Mouse (Mus musculus): ENCODE measurements at regions not wholly inside any gene's neighbourhood (a gene's known extent, or its start where the extent isn't known, plus 50 kb on each side); places are given as distances from the start of the nearest gene placed in this dataset.

DNA sequence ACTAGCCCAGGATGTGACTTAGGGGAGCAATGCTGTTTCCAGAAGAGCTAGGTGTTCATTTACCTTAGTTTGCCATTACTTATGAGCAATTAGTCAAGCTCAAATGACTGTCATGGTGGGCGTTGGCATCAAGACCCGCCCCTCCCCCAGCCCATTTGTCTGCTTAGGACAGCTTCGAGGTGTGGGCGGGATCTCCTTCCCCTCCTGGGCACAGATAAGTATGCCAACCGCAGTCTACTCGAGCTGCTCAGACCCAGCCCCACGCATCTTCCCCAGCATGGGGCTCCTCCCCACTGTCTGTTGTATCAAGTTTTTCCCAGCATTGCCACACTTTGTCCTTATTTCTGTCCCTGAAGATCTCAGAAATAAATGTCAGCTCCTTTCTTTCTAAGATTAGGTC, 179.6 kb downstream of the Sp3 start:
- ATAC-seq (ENCODE audit: borderline replicate concordance, extremely low read depth, low FRiP score, low TSS enrichment), result no peak

DNA sequence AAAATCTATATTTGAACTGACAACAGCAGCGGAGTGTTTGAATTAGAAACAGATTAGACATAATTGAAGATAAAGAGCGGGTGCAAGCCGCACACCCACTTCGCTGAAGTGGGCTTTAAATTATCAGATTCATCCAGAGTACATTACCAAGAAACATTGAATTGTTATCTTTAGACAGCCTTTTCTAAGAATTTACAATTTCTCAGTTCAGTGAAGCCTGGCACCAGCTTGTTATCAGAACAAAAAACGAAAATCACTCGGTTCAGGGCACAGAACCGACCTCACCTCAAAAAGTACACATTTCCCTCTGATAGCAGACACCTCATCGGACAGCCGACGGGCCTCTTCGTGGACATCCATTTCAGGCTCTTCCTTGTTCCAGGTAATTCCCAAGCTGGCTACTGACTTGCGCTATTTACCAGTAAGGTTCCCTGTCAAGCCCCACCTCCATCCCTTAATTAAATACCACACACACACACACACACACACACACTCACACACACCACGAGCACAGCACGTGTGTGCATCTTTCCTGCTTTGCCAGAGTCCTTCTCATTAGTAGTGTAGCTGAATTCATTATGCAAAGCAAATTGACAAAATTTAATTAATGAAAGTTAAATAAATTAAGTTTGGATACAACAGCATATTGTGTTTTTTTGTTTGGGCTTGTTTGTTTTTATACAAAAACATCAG, 166.8 kb downstream of the Sp3 start:
- Histone ChIP-seq H3K4me3 (no peak overlapping the region), H3K4me2 (no peak overlapping the region), H3K27ac (no peak overlapping the region), H3K9me3 (no peaks in the 10 kb centered on the region), H3K36me3 (no peaks in the 10 kb centered on the region), H3K27me3 (peaks cover 14% of the 10 kb centered on the region; the same call in 1 of the 2 replicates), H3K4me1 (no peaks in the 10 kb centered on the region), H3K9ac (no peak overlapping the region)
- WGBS, result 40% methylated on average over 14 of the region's 14 CpGs
- no peak for ATAC-seq (ENCODE audit: borderline replicate concordance, extremely low read depth, low FRiP score, low TSS enrichment)

More for the DNA sequence above, 179.6 kb downstream of the Sp3 start:
- Histone ChIP-seq H3K9ac (no peak overlapping the region), H3K27me3 (no peaks in the 10 kb centered on the region), H3K9me3 (no peaks in the 10 kb centered on the region), H3K36me3 (no peaks in the 10 kb centered on the region), H3K4me2 (no peak overlapping the region), H3K4me3 (no peak overlapping the region), H3K4me1 (no peaks in the 10 kb centered on the region), H3K27ac (no peak overlapping the region)
- 58% methylated on average over 7 of the region's 7 CpGs for WGBS

DNA sequence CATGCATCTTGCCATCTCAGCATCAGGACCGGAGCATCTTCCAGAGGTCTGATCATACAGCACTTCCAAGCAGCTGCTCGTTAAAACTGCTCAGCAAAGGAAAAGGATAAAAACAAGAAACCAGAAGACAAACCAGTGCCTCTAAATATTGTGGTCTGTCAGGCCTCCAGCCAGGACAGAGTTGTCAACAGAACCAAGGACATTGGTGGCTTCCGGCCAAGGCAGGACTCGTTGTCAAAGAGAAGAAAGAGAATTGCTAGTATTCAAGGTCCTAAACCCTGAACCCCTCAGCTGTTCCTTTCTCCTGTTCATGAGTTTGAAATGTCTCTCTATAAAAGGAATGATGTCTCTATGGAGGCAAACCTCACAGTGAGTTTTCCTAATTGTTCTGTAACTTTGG, 155.0 kb downstream of the Sp3 start:
- 66% methylated on average over 4 of the region's 4 CpGs for WGBS
- Histone ChIP-seq H3K4me1 (no peaks in the 10 kb centered on the region), H3K9ac (no peak overlapping the region), H3K4me2 (no peak overlapping the region), H3K27ac (no peak overlapping the region), H3K36me3 (no peaks in the 10 kb centered on the region), H3K9me3 (no peaks in the 10 kb centered on the region), H3K4me3 (no peak overlapping the region), H3K27me3 (no peaks in the 10 kb centered on the region)
- no peak for ATAC-seq (ENCODE audit: borderline replicate concordance, extremely low read depth, low FRiP score, low TSS enrichment)

DNA sequence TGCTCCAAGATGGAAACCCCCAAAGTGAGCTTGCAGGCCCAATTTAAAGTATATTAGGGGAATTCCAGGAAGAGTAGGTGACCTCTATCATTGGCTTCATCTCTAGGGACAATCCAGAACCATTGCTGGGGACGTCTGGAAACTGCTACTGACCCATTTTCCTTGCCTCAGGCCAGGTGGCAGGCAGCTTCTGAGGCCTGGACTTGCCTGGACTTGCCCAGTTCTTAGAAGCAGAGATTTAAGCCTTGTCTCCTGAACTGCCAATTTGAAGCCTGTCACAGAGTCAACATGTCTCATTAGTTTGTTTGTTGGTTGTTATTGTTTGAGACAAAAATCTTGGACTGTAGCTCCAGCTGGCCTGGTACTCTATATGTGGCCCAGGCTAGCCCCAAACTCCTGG, 151.1 kb downstream of the Sp3 start:
- no peak for ATAC-seq (ENCODE audit: borderline replicate concordance, extremely low read depth, low FRiP score, low TSS enrichment)
- H3K4me1 ChIP-seq, result no peaks in the 10 kb centered on the region
- H3K9ac ChIP-seq, result no peak overlapping the region
- H3K4me3 ChIP-seq, result no peak overlapping the region
- no peak overlapping the region for H3K27ac ChIP-seq
- H3K4me2 ChIP-seq, result no peak overlapping the region
- no peaks in the 10 kb centered on the region for H3K9me3 ChIP-seq
- H3K36me3 ChIP-seq, result no peaks in the 10 kb centered on the region
- WGBS, result 19% methylated on average over 1 of the region's 1 CpGs
- no peaks in the 10 kb centered on the region for H3K27me3 ChIP-seq

DNA sequence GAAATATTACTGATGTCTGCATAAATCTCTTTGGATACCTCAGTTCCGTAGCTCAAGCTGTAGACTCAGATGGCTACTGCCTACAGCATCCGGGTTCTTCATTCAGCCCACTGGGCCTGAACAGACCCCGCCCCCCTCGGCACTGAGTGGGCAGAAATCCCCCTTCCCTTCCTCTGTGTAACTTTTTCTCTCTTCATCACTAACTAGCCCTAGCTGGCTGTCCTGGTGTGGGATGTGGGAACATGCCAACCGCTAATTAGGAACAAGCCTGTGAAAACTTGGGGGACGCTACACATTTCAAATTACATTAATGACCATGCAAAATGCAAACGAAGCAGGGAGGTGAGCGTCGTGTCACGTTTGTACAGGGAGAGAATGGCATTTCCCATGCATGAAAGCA, 147.5 kb downstream of the Sp3 start:
- no peaks in the 10 kb centered on the region for H3K9me3 ChIP-seq
- H3K27me3 ChIP-seq, result no peaks in the 10 kb centered on the region
- H3K4me1 ChIP-seq, result no peaks in the 10 kb centered on the region
- no peak overlapping the region for H3K27ac ChIP-seq
- H3K4me3 ChIP-seq, result no peak overlapping the region
- WGBS, result 88% methylated on average over 10 of the region's 10 CpGs
- H3K4me2 ChIP-seq, result no peak overlapping the region
- ATAC-seq (ENCODE audit: borderline replicate concordance, extremely low read depth, low FRiP score, low TSS enrichment), result no peak
- no peaks in the 10 kb centered on the region for H3K36me3 ChIP-seq
- H3K9ac ChIP-seq, result no peak overlapping the region

DNA sequence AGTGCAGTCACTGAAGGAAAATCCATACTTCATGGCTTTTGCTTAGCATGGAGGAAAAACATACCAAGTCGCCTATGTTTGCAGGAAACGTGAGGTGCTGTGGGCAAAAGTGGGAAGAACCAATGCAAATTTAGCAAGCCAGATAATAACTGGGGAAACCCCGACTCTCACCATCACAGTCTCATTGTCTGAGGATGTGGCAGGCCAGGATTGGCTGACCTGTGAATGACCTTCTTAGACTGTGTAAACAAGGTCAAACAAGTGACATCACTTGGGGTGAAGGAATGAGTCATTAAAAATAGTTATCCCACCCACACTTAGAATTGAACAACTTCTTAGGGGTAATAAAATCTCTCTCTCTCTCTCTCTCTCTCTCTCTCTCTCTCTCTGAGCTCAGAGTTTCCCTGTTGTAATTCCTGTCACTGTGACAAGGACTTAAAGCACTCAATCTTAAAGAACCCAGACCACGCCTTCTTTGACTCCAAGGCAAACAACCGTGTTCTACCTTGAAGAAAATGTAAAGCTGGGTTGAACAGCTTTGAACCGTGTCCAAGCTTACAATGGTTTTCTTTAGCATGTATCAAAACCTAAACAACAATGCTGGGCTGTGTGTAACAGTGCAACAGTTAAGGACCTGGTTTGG, 142.0 kb downstream of the Sp3 start:
- Histone ChIP-seq H3K4me2 (no peak overlapping the region), H3K4me3 (no peak overlapping the region), H3K27me3 (no peaks in the 10 kb centered on the region), H3K36me3 (no peaks in the 10 kb centered on the region), H3K9ac (no peak overlapping the region), H3K27ac (no peak overlapping the region), H3K9me3 (no peaks in the 10 kb centered on the region), H3K4me1 (peaks cover 4% of the 10 kb centered on the region; the same call in 1 of the 2 replicates)
- ATAC-seq (ENCODE audit: borderline replicate concordance, extremely low read depth, low FRiP score, low TSS enrichment), result 0 out of 2 replicates have a peak, but pooled peaks have one; percentile 42
- 30% methylated on average over 6 of the region's 6 CpGs for WGBS

DNA sequence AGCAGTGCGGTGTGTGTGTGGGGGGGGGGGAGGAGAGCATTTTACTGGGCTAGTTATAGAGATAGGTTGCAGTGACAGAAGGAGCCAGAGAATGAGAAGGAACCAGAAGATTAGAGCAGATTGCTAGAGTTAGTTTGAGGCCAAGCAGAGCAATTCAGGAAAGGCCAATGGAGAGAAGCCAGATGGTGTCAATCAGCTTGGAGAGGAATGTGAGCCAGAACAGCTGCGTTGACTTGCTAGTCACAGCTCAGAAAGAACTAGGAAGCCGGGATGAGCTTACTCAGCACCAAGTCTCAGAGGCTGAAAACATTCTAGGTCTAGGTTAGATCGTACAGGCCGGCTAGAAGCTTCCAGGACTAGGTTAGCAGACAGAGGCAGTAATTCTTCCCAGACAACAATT, 140.6 kb downstream of the Sp3 start:
- Histone ChIP-seq H3K4me2 (no peak overlapping the region), H3K27ac (no peak overlapping the region), H3K36me3 (no peaks in the 10 kb centered on the region), H3K9ac (no peak overlapping the region), H3K27me3 (no peaks in the 10 kb centered on the region), H3K4me1 (peaks cover 4% of the 10 kb centered on the region; the same call in 1 of the 2 replicates), H3K4me3 (no peak overlapping the region), H3K9me3 (no peaks in the 10 kb centered on the region)
- no peak for ATAC-seq (ENCODE audit: borderline replicate concordance, extremely low read depth, low FRiP score, low TSS enrichment)
- WGBS, result 72% methylated on average over 5 of the region's 5 CpGs

DNA sequence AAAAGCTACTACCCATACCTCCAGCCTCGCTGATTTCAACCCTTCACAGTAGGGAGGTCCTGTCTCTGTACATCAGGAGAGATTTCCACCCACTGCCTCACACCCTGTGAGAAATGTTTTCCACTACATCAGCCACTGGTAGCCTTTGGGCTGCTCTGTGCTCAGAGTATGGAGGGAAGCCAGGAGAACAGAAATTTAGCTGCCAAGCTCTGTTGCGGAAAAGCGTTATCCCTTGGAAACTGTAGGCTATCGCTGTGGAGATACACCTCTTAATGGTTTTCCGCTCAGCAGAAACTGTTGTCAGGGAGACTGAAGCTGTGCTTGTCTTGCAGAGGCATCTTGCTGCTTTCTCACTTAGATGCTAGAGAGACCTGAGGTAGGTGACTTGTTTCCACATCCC, 138.9 kb downstream of the Sp3 start:
- Histone ChIP-seq H3K4me2 (no peak overlapping the region), H3K4me3 (no peak overlapping the region), H3K27ac (no peak overlapping the region), H3K36me3 (no peaks in the 10 kb centered on the region), H3K9me3 (no peaks in the 10 kb centered on the region), H3K9ac (no peak overlapping the region), H3K27me3 (no peaks in the 10 kb centered on the region), H3K4me1 (peaks cover 4% of the 10 kb centered on the region; the same call in 1 of the 2 replicates)
- WGBS, result 73% methylated on average over 5 of the region's 5 CpGs
- no peak for ATAC-seq (ENCODE audit: borderline replicate concordance, extremely low read depth, low FRiP score, low TSS enrichment)

DNA sequence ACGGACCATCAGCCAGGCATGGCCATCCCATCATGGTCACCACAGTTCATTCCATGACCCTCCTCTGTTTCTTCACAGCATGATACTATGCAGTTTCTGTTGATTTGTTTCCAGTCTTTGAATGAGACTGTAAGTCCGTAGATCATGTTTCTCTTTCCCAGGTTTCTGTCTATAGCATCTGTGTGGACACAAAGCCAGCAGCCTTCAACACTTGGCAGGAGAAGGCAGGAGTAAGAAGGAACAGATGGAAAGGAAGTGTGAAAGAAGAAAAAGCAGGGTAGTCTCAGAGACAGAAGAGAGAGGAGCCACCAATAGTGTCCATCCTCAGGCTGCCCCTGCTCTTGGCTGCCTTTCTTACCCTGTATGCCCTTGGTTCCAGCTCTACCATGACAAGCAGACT, 136.6 kb downstream of the Sp3 start:
- Histone ChIP-seq H3K36me3 (no peaks in the 10 kb centered on the region), H3K4me2 (no peak overlapping the region), H3K9me3 (no peaks in the 10 kb centered on the region), H3K27me3 (no peaks in the 10 kb centered on the region), H3K27ac (no peak overlapping the region), H3K4me1 (no peaks in the 10 kb centered on the region), H3K4me3 (no peak overlapping the region), H3K9ac (no peak overlapping the region)
- ATAC-seq (ENCODE audit: borderline replicate concordance, extremely low read depth, low FRiP score, low TSS enrichment), result no peak
- WGBS, result 86% methylated on average over 2 of the region's 2 CpGs

DNA sequence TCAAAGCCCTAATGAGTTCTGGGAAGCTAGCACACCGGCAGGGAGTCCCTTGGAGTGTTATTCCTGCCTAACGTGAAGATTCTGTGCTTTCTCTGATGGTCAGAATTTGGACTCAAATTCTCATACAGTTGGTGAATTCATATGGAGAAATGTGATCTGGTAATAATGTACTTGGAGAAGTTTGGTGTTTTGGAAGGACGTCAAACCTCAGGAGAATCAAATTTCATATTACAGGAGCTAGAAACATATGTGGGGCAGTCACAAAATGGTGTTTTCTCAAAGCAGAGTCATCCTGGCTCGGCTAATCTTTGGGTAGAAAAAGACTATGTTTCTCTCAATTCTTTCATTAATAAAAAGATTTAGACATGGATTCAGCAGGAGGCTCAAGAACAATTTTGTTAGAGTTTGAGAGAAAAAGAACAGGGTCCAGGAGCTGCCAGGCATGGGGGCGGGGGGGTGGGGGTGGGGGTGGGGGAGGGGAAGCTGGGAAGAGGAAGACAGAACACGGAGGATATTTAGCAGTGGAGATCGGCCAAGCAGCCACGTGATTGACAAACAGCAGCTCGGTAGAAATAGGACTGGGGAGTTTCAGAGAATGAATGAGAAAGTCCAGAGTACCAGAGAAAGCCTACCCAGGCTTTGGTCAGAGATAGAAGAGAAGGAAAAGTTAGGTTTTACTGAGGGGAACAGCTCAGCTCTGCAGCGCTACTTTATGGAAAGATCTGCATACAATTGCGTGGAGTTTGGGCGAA, 130.6 kb downstream of the Sp3 start:
- 37% methylated on average over 12 of the region's 12 CpGs for WGBS
- H3K9ac ChIP-seq, result no peak overlapping the region
- H3K4me3 ChIP-seq, result no peak overlapping the region
- H3K27ac ChIP-seq, result no peak overlapping the region
- H3K27me3 ChIP-seq, result no peaks in the 10 kb centered on the region
- H3K4me1 ChIP-seq, result no peaks in the 10 kb centered on the region
- no peak for ATAC-seq (ENCODE audit: borderline replicate concordance, extremely low read depth, low FRiP score, low TSS enrichment)
- H3K4me2 ChIP-seq, result peak overlapping the region; percentile 3; the same call in 1 of the 2 replicates
- H3K36me3 ChIP-seq, result no peaks in the 10 kb centered on the region
- H3K9me3 ChIP-seq, result no peaks in the 10 kb centered on the region

DNA sequence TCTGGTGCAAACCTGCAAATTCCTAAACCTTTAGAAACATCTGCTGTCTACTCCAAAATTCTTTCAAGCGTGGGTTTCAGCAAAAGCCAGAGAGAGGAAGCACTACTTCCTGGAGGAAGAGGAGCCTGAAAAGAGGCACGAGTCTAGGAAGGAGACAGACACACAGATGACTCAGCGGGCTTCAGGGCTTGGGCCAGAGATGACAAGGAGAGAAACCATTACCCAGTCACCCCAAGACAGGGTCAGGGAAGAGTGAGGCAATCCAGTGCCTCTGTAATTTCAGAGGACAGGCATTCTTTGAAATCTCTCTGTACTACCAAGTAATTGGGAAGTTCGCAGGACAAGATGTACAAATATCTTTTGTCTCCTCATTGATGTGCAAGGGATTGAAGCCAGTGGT, 127.7 kb downstream of the Sp3 start:
- Histone ChIP-seq H3K4me1 (peaks cover 11% of the 10 kb centered on the region), H3K27me3 (no peaks in the 10 kb centered on the region), H3K4me3 (no peak overlapping the region), H3K9ac (no peak overlapping the region), H3K4me2 (no peak overlapping the region), H3K9me3 (no peaks in the 10 kb centered on the region), H3K27ac (no peak overlapping the region), H3K36me3 (no peaks in the 10 kb centered on the region)
- 67% methylated on average over 4 of the region's 4 CpGs for WGBS
- no peak for ATAC-seq (ENCODE audit: borderline replicate concordance, extremely low read depth, low FRiP score, low TSS enrichment)
